Mouse (Mus musculus): ENCODE measurements at regions not wholly inside any gene's neighbourhood (a gene's known extent, or its start where the extent isn't known, plus 50 kb on each side); places are given as distances from the start of the nearest gene placed in this dataset.

DNA sequence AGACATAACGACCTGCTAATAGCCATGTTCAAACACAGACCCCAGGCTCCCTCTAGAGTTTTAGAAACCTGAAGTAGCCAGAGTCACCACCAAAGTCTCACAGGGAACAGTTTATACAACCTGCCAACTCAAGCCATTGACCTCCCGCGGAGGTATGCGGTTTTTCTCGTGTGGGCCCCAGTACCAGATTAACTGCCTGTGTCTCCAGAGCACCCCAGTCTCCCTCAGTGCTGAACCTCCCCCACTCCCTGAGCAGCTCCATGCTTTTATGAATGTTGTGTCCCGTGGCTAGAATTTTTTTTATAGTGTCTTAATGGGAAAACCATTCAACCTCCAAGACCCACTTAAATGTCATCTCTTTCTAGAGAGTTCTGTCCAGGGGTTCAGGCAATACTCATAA is 98.5 kb upstream of the Gm34302 start:
- TF ChIP-seq POLR2A (IDR thresholded peaks at IDR 0.05; ENCODE audit: low read depth, low read length): no peak
- no peak for TF ChIP-seq CTCF (IDR thresholded peaks at IDR 0.05; ENCODE audit: extremely low read depth, insufficient read length, insufficient replicate concordance, low read depth, low read length)

Data from small intestine, adult 2 months (tissue).